Mouse (Mus musculus) CH12.LX (cell line): Measurements from ENCODE around the gene Apeh.

Source experiments
- CTCF ChIP-seq, 2 experiments: IDR thresholded peaks in 1 of 2; conservative IDR thresholded peaks in 1 of 2; 2 replicates each; pipeline ENCODE4 v1.5.1; 2011 to 2012; ENCODE audit warnings: low read depth in 2 of 2, low read length in 2 of 2, improper control_type of control experiment in 1 of 2, inconsistent platforms in 1 of 2, mild to moderate bottlenecking in 1 of 2, moderate library complexity in 1 of 2
- E2F4 ChIP-seq: IDR thresholded peaks from 2 replicates; pipeline ENCODE4 v1.6.1; 2011; ENCODE audit warnings: low read depth, low read length, improper control_type of control experiment; ENCODE audit not compliant: insufficient replicate concordance
- EP300 ChIP-seq: IDR thresholded peaks from 2 replicates; pipeline ENCODE4 v1.6.1; 2011; ENCODE audit warnings: low read length, improper control_type of control experiment
- ETS1 ChIP-seq: conservative IDR thresholded peaks from 2 replicates; pipeline ENCODE4 v1.6.1; 2012; ENCODE audit warnings: low read depth, mild to moderate bottlenecking, inconsistent platforms, low read length, improper control_type of control experiment, moderate library complexity
- KAT2A ChIP-seq: IDR thresholded peaks from 2 replicates; pipeline ENCODE4 v1.6.1; 2012; ENCODE audit warnings: low read length, improper control_type of control experiment, inconsistent platforms; ENCODE audit not compliant: insufficient replicate concordance
- MAFK ChIP-seq: IDR thresholded peaks from 2 replicates; pipeline ENCODE4 v1.6.1; 2011; ENCODE audit warnings: low read length, improper control_type of control experiment; ENCODE audit not compliant: insufficient replicate concordance
- NELFE ChIP-seq: IDR thresholded peaks from 2 replicates; pipeline ENCODE4 v1.6.1; 2011; ENCODE audit warnings: low read depth, low read length, improper control_type of control experiment
- POLR2A ChIP-seq: IDR thresholded peaks from 2 replicates; pipeline ENCODE4 v1.6.1; 2011; ENCODE audit warnings: low read depth, mild to moderate bottlenecking, improper control_type of control experiment, low read length
- SMC3 ChIP-seq: IDR thresholded peaks from 2 replicates; pipeline ENCODE4 v1.6.1; 2011; ENCODE audit warnings: low read depth, low read length, improper control_type of control experiment
- TBP ChIP-seq: conservative IDR thresholded peaks from 2 replicates; pipeline ENCODE4 v1.6.1; 2011; ENCODE audit warnings: low read depth, low read length, improper control_type of control experiment
- ZNF384 ChIP-seq: IDR thresholded peaks from 2 replicates; pipeline ENCODE4 v1.6.1; 2012; ENCODE audit warnings: low read depth, low read length, improper control_type of control experiment, inconsistent platforms

GRCm38 (mm10) chr9:108055061-108055460, 39.3 kb downstream of the Apeh start:
- TF ChIP-seq SMC3: no peak
- no peak for TF ChIP-seq ETS1
- TF ChIP-seq E2F4: no peak
- no peak for TF ChIP-seq NELFE
- no peak for TF ChIP-seq TBP
- TF ChIP-seq KAT2A: no peak
- no peak for TF ChIP-seq CTCF (conservative IDR thresholded peaks at IDR 0.05 in 1 of 2, IDR thresholded peaks at IDR 0.05 in 1 of 2; ENCODE audit: low read depth in 2 of 2, low read length in 2 of 2)
- TF ChIP-seq MAFK: no peak
- no peak for TF ChIP-seq ZNF384
- no peak for TF ChIP-seq POLR2A
- TF ChIP-seq EP300: no peak
